Mouse (Mus musculus) testis, adult 2 months (tissue): ENCODE measurements around the gene Fam71e1.

Experiments used
- CTCF ChIP-seq: fragments of 200-500 bp; IDR thresholded peaks from 2 replicates; pipeline ENCODE4 v1.5.1; 2012; ENCODE audit warnings: low read depth, mild to moderate bottlenecking, inconsistent platforms, low read length, moderate library complexity; ENCODE audit not compliant: control insufficient read depth, insufficient read depth, insufficient replicate concordance
- POLR2A ChIP-seq: fragments of 200-500 bp; IDR thresholded peaks from 2 replicates; pipeline ENCODE4 v1.6.1; 2012; ENCODE audit warnings: low read depth, mild to moderate bottlenecking, inconsistent platforms, low read length, moderate library complexity; ENCODE audit not compliant: control insufficient read depth

DNA sequence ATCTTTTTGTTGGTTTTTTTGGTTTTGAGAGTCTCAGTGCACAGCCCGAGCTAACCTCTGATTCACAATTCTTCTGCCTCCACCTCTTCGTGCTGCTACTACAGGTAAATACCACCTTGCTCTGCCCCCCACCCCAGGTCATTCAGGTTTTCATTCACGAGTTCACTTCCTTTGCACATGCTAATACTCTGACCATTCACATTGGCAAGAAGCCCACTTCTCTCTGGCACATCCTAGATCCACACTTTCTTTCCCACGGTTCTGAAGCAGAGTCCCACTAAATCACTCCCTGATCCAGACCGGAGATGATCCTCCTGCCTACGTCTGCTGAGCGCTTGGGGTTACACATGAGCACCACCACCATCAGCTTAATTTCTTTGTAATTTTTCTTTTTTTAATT lies 1.3 kb upstream of the Fam71e1 start:
- no peak for TF ChIP-seq CTCF
- TF ChIP-seq POLR2A, result no peak
